Mouse (Mus musculus) kidney, embryonic 14.5 days (tissue): ENCODE results near the gene Dnlz. TPM values are rescaled to one million over a fixed set of nuclear protein-coding genes. Genes with fewer than 3 reads are reported as not detected.
A peak's percentile ranks its signal among the peaks of the same experiment; 100 is the strongest.

Experiments
- ATAC-seq: fragments of 200-750 bp; cut with Nextera tagmentation; 2 replicates; pipeline ENCODE4 v1.8.0; 2017; ENCODE audit warnings: moderate number of reproducible peaks, mild to moderate bottlenecking, moderate TSS enrichment, moderate library complexity; ENCODE audit not compliant: low FRiP score, low TSS enrichment
- H3K27ac ChIP-seq: fragments of 300-500 bp; sonication (generic); 2 replicates; pipeline ENCODE4 v1.5.1; 2014; ENCODE audit warnings: low read depth, mild to moderate bottlenecking, low read length, moderate library complexity, mixed read lengths
- H3K27me3 ChIP-seq: fragments of 300-500 bp; sonication (generic); 2 replicates; pipeline ENCODE4 v1.6.1; 2014; ENCODE audit warnings: mild to moderate bottlenecking, low read length; ENCODE audit not compliant: control insufficient read depth, insufficient read depth
- H3K36me3 ChIP-seq: fragments of 300-500 bp; sonication (generic); 2 replicates; pipeline ENCODE4 v1.6.1; 2014; ENCODE audit warnings: low read length, mixed read lengths; ENCODE audit not compliant: control insufficient read depth, insufficient read depth
- H3K4me1 ChIP-seq: fragments of 300-500 bp; sonication (generic); 2 replicates; pipeline ENCODE4 v1.6.1; 2014; ENCODE audit warnings: low read length, mixed read lengths; ENCODE audit not compliant: control insufficient read depth, insufficient read depth
- H3K4me2 ChIP-seq: fragments of 300-500 bp; sonication (generic); replicated peaks from 2 replicates; pipeline ENCODE4 v1.6.1; 2014; ENCODE audit warnings: low read depth, mild to moderate bottlenecking, low read length
- H3K4me3 ChIP-seq: fragments of 300-500 bp; sonication (generic); 2 replicates; pipeline ENCODE4 v1.5.1; 2014; ENCODE audit warnings: mild to moderate bottlenecking, low read length
- H3K9ac ChIP-seq: fragments of 300-500 bp; sonication (generic); 2 replicates; pipeline ENCODE4 v1.6.1; 2014; ENCODE audit warnings: low read depth, mild to moderate bottlenecking, low read length, moderate library complexity
- H3K9me3 ChIP-seq: fragments of 300-500 bp; sonication (generic); 2 replicates; pipeline ENCODE4 v1.6.1; 2016; ENCODE audit warnings: low read length; ENCODE audit not compliant: control insufficient read depth
- WGBS: fragments of 180-500 bp; shearing (Covaris S2); extraction: QIAGEN DNeasy Blood & Tissue Kit; methylation state at CpG from one replicate; pipeline ENCODE4 v1.1.7; 2014; 5-methylcytosine and 5-hydroxymethylcytosine counted together
- polyA plus RNA-seq: library from polyadenylated mRNA; unstranded; fragments of >200 nt; fragmentation: Nextera tagmentation; extraction: Ambion mirVana; gene quantifications from 2 replicates; pipeline ENCODE4 v1.2.1, GENCODE M21; 2014

The Dnlz gene
- polyA plus RNA-seq, 1 experiment from 2014 or later: 33.3 TPM

DNA sequence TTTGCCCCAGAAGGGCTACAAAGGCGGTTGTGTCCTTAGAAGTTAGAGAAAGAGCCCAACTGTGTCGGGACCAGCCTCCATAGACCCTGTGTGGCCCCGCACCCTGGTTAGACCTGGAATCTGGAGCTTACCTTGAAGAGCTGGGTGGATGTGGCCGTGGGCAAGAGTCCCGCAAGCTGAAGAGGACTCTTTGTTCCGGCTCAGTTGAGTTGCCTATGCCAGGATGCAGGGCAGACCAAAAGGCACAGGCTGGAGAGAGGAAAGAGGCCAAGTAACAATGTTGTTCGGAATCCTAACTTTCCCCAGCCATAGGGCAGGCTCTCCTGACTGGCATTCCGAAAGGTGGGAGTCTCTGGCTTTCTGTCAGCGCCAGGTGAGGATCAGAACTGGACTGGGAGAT lies 32.8 kb downstream of the Dnlz start:
- whole genome bisulfite sequencing: 87% methylated on average over 9 of the region's 9 CpGs
- Histone ChIP-seq H3K4me1 (peaks cover 29% of the 10 kb centered on the region), H3K4me3 (no peak overlapping the region), H3K36me3 (peaks cover 20% of the 10 kb centered on the region), H3K4me2 (no peak overlapping the region), H3K27me3 (no peaks in the 10 kb centered on the region), H3K9me3 (no peaks in the 10 kb centered on the region), H3K9ac (no peak overlapping the region), H3K27ac (no peak overlapping the region)
- ATAC-seq: no peak

DNA sequence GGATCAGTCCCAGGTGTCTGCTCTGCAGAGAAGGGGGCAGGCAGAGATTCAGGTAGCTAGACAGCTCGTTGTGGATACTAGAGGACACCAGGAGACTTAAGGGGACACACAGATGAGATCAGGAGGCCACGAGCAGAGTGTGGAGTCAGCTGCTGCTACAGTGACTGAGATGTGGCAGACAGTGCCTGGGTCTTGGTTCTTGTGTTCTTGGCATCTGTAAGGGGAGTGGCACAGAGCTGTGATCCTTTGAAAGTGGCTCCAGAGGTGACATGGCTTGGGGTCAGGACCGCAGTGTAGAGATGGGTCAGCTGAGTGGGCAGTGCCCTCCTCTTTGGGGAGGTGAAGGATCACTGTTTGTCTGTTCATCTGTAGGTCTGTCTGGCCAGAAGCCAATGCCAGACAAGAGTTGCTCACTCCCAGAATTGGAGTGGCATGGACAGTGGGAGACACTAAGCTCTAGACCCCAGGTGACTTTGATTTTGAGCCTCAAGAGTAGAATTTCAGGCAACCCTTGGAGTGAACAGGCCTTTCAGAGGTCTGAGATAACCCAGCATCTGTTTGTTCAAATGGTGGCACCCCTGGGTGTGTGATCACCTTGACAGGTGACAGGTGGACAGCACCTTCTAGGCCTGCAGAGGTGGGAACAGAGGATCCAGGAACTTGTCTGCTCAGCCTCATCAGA lies 33.8 kb downstream of the Dnlz start:
- no peak overlapping the region for H3K4me3 ChIP-seq
- no peak overlapping the region for H3K9ac ChIP-seq
- no peak overlapping the region for H3K4me2 ChIP-seq
- no peak overlapping the region for H3K27ac ChIP-seq
- H3K4me1 ChIP-seq: peaks cover 31% of the 10 kb centered on the region
- no peaks in the 10 kb centered on the region for H3K9me3 ChIP-seq
- no peak for ATAC-seq
- no peaks in the 10 kb centered on the region for H3K27me3 ChIP-seq
- 86% methylated on average over 3 of the region's 3 CpGs for WGBS
- peaks cover 11% of the 10 kb centered on the region; the same call in 1 of the 2 replicates for H3K36me3 ChIP-seq

DNA sequence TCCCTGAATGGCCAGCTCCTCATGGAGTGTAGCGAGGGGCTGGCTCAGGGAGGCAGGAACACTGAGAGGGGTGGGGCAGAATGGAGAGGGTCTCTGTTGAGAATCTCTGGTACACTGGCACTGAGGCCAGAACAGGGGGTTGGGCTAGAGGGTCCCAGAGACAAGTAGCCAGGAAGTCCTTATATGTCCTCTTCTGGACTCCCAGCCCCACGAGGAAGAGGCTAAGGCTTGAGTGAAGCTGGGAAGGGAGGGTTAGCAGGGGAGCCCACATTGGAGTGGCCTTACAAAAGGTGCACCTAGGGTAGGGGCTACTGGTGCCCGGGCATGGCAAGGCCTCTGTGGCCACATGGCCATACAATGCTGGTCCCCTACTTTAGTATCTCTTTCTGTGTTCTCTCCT lies 34.5 kb downstream of the Dnlz start:
- ATAC-seq: no peak
- Histone ChIP-seq H3K27ac (no peak overlapping the region), H3K4me3 (peak overlapping the region; percentile 92), H3K27me3 (no peaks in the 10 kb centered on the region), H3K36me3 (peaks cover 3% of the 10 kb centered on the region; the same call in 1 of the 2 replicates), H3K9ac (peak overlapping the region; percentile 96; the same call in 1 of the 2 replicates), H3K4me1 (peaks cover 31% of the 10 kb centered on the region), H3K9me3 (no peaks in the 10 kb centered on the region), H3K4me2 (peak overlapping the region; percentile 93)
- 67% methylated on average over 3 of the region's 3 CpGs for WGBS

DNA sequence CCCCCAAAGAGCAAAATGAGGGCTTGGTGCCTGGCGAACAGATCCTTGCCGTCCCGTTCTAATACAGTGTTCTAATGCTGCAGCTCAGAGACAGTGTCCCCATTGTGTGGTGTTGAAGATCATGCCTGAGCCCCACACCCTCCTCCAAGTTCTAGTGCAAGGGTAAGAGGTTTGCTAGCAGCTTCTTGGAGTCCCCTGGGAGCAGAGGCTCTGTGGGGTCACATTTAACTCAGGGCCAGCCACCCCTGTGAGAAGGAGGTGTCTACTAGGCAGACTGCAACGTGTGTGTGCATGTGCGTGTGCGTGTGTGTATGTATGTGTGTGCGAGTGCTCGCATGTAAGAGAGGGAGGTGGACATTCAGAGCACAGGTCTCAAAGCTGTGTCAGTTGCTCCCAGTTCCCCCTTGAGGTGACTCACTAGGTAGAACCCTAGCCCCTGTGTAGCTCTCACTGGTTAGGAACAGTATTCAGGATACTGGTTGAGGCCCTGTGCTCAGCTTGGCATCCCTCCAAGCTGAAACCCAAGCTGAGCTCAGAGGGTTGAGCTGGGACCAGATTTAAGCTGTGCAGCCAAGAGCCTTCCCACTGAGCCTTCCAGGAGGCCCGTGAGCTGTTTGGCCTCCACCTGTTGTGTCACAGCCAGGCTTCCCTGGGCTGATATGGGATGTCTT lies 35.2 kb downstream of the Dnlz start:
- Histone ChIP-seq H3K4me3 (peak overlapping the region; percentile 92), H3K4me2 (peak overlapping the region; percentile 93), H3K27ac (peak overlapping the region; percentile 98; the same call in 1 of the 2 replicates), H3K9ac (peak overlapping the region; percentile 96; the same call in 1 of the 2 replicates), H3K27me3 (no peaks in the 10 kb centered on the region), H3K36me3 (no peaks in the 10 kb centered on the region), H3K4me1 (peaks cover 31% of the 10 kb centered on the region), H3K9me3 (no peaks in the 10 kb centered on the region)
- 57% methylated on average over 9 of the region's 9 CpGs for WGBS
- ATAC-seq: no peak

DNA sequence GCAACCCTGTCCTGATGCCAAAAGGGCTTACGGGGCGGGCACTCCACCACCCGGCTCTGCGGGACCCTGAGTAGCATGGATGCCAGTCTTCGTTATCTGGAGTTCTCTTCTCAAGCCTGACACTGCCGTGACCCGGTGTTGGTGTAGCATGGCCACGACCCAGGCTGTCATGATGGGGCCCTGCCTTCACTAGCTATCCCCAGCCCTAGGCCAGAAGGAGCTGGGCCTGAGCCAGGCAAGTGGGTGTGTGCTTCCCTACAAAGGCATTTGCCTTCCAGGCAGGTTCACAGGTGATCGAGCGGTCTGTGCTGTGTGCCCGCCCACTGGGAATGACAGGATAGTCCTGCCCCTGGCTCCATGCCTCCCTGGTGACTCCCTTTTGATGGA lies 36.0 kb downstream of the Dnlz start:
- WGBS: under 1% methylated on average over 11 of the region's 11 CpGs
- H3K9me3 ChIP-seq: no peaks in the 10 kb centered on the region
- peak overlapping the region; percentile 92 for H3K4me3 ChIP-seq
- H3K27me3 ChIP-seq: no peaks in the 10 kb centered on the region
- H3K4me2 ChIP-seq: peak overlapping the region; percentile 93
- ATAC-seq: peak; percentile 26
- H3K27ac ChIP-seq: peak overlapping the region; percentile 98
- H3K36me3 ChIP-seq: no peaks in the 10 kb centered on the region
- peaks cover 31% of the 10 kb centered on the region for H3K4me1 ChIP-seq
- peak overlapping the region; percentile 96 for H3K9ac ChIP-seq

DNA sequence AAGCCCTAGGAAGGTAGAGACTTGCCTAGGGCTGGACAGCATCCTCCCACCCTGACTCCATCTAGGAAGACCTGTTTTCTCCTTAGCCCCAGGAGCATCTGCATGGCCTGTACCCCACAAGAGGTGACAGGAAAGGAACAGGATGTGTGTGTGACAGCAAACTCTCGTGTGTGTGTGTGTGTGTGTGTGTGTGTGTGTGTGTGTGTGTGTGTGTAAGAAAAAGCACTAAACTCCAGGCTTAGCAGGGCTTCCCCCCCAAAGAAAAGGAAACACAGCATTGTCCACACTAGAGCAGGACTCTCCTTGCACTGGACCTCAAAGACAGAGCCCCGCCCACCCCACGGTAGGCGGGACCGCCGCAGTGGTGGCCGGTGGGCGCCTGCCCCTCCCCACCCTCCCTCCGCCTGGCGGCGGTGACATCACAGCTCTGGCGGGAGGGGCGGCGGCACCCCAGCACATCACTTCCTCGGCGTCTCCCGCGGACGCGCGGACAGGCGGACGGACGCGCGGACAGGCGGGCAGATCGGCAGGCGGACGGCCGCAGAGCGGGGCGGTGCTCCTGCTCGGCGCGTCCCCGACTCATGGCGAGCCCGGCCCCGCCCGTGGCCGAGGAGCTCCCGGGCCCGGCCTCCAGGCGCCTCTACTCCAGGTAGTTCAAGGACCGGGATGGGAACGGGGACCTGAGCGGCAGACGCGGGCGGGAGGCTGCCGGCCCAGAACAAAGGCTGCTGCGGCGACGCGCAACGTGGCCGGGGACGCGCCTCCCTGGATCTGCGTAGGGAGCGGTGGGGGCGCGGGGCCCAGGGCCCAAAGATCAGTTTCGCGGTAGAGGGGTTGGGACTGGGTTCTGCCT lies 36.6 kb downstream of the Dnlz start, which contains the start of gene Gpsm1:
Gene Gpsm1, plus strand, starts transcription at position 444 of the 853 bp plus-strand sequence.
- H3K4me1 ChIP-seq: peaks cover 31% of the 10 kb centered on the region
- WGBS: under 1% methylated on average over 41 of the region's 66 CpGs

DNA sequence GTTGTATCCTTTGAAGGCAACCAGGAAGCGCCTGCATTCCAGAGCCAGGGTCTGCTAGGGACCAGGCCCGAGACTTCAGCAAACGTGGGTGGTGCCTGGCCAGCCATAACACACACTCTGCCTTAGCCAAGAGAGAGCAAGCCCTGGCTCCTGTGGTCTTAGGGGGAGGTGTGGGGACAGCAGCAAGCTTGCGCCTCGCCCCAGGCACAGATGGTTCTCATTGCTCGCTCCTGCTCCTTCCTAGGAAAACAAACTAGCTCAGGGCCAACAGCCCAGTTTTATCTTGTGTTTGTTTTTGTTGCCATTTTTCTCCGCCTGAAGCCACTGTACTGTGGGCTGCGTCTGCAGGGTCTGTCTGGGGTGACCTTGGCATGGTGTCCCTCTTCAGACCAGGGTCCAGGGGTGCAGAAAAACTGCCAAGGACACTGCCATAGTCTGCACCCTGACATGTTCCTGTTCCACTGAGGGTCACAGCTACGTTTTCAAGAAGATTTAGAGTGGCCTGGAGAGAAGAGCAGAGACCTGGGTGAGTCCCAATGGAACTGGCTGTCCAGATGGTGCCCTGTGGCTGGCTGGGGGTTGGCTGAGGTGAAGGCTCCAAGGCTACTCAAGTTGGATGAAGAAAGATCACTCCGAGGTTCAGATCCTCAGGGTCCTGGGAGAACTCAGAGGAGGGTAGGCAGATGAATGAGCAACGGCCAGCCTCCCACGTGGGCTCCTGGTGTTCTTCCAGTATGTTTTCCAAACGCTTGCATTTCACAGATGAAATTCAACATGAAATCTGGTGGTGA lies 37.4 kb downstream of the Dnlz start:
- Histone ChIP-seq H3K9ac (no peak overlapping the region; the same call in 1 of the 2 replicates), H3K9me3 (no peaks in the 10 kb centered on the region), H3K4me1 (peaks cover 31% of the 10 kb centered on the region), H3K36me3 (no peaks in the 10 kb centered on the region), H3K27ac (peak overlapping the region; percentile 98), H3K4me2 (peak overlapping the region; percentile 93), H3K4me3 (peak overlapping the region; percentile 92; the same call in 1 of the 2 replicates), H3K27me3 (no peaks in the 10 kb centered on the region)
- WGBS: 29% methylated on average over 13 of the region's 13 CpGs
- ATAC-seq: peak; percentile 33

More for the DNA sequence above, 36.6 kb downstream of the Dnlz start, which contains the start of gene Gpsm1:
- Histone ChIP-seq H3K4me3 (peak within 1 kb of the TSS; percentile 92), H3K36me3 (no peaks in the 10 kb centered on the region), H3K27me3 (no peaks in the 10 kb centered on the region), H3K4me2 (peak within 1 kb of the TSS; percentile 93), H3K9ac (peak within 1 kb of the TSS; percentile 96), H3K27ac (peak within 1 kb of the TSS; percentile 98), H3K9me3 (no peaks in the 10 kb centered on the region)
- peak; percentile 89 for ATAC-seq

DNA sequence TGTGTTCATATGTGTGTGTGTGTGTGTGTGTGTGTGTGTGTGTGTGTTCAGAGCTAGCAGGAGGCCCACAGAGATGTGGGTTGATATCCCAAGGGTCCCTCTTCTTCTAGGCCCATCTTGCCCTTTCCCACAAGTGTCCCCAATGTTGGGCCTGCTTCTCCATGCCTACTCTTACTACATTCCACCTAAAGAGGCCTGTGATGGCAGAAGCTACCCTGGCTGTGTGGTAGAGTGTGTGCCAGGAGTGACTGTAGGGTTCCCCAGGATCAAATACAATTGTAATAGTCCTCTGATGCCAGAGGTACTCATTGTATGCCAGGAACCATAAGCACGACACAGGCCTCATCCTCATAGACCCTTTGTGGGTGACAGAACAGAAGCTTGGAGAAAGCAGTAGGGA lies 38.5 kb downstream of the Dnlz start:
- no peaks in the 10 kb centered on the region for H3K36me3 ChIP-seq
- no peak overlapping the region for H3K4me3 ChIP-seq
- no peak overlapping the region for H3K9ac ChIP-seq
- 84% methylated on average over 1 of the region's 1 CpGs for WGBS
- H3K27ac ChIP-seq: peak overlapping the region; percentile 42; the same call in 1 of the 2 replicates
- no peaks in the 10 kb centered on the region for H3K9me3 ChIP-seq
- H3K27me3 ChIP-seq: no peaks in the 10 kb centered on the region
- H3K4me2 ChIP-seq: no peak overlapping the region
- no peak for ATAC-seq
- H3K4me1 ChIP-seq: peaks cover 31% of the 10 kb centered on the region
